In genomic region chr7:131409988-131410385, GRCm38 (mm10) we compare ENCODE assay signal across 7 mouse cellular contexts. TPM values are rescaled to one million over a fixed set of nuclear protein-coding genes. Genes with fewer than 3 reads are reported as not detected.
A peak's percentile ranks its signal among the peaks of the same experiment; 100 is the strongest.
DNase-seq lines count a peak whose midpoint lies in the region; ATAC-seq and TF ChIP-seq lines count a peak whose summit lies in the region.

No protein-coding gene starts in this region.

- H3K4me3 ChIP-seq in lung, embryonic 15.5 days, result peak overlapping the region; percentile 63
- peak overlapping the region; percentile 65 for H3K4me3 ChIP-seq in cortical plate, adult 2 months (ENCODE audit: insufficient read depth, low read length)
- peak overlapping the region; percentile 97 for H3K4me3 ChIP-seq in hindbrain, embryonic 12.5 days

- H3K4me1 ChIP-seq in lung, embryonic 15.5 days, result peaks cover 16% of the 10 kb centered on the region
- H3K4me1 ChIP-seq in cortical plate, adult 2 months (ENCODE audit: control insufficient read depth, insufficient read depth, low read length), result peaks cover 6% of the 10 kb centered on the region
- H3K4me1 ChIP-seq in hindbrain, embryonic 12.5 days, result peaks cover 19% of the 10 kb centered on the region

- no peak for TF ChIP-seq CTCF in cortical plate, adult 2 months (IDR thresholded peaks at IDR 0.05; ENCODE audit: extremely low read depth, insufficient read depth, low read length)

- no peaks in the 10 kb centered on the region for H3K27me3 ChIP-seq in lung, embryonic 15.5 days
- H3K27me3 ChIP-seq in hindbrain, embryonic 12.5 days, result no peaks in the 10 kb centered on the region

- H3K9ac ChIP-seq in lung, embryonic 15.5 days, result peak overlapping the region; percentile 72
- peak overlapping the region; percentile 94 for H3K9ac ChIP-seq in hindbrain, embryonic 12.5 days

- under 1% methylated on average over 38 of the region's 38 CpGs for WGBS in lung, embryonic 15.5 days
- under 1% methylated on average over 38 of the region's 38 CpGs for WGBS in hindbrain, embryonic 12.5 days

- H3K36me3 ChIP-seq in lung, embryonic 15.5 days, result 0 out of 2 replicates have a peak, but pooled peaks cover 2% of the 10 kb centered on the region
- H3K36me3 ChIP-seq in hindbrain, embryonic 12.5 days, result no peaks in the 10 kb centered on the region

- intact Hi-C loops in left cerebral cortex, postnatal 25 days (cut with DNase I), result no loop called here

- H3K4me2 ChIP-seq in lung, embryonic 15.5 days, result peak overlapping the region; percentile 79
- H3K4me2 ChIP-seq in hindbrain, embryonic 12.5 days (replicated peaks), result peak overlapping the region; percentile 67

- H3K27ac ChIP-seq in lung, embryonic 15.5 days, result peak overlapping the region; percentile 45
- H3K27ac ChIP-seq in cortical plate, adult 2 months (ENCODE audit: insufficient read depth, low read length), result peak overlapping the region; percentile 41
- peak overlapping the region; percentile 77 for H3K27ac ChIP-seq in hindbrain, embryonic 12.5 days

- ATAC-seq in lung, embryonic 15.5 days (ENCODE audit: borderline replicate concordance, extremely low read depth, low FRiP score, low TSS enrichment), result peak; percentile 49
- ATAC-seq in hindbrain, embryonic 12.5 days (ENCODE audit: low FRiP score), result peak; percentile 70
- ATAC-seq in megakaryocyte progenitor cell, adult 5-6 weeks (replicated peaks; ENCODE audit: poor library complexity), result peak; percentile 36

- no peaks in the 10 kb centered on the region for H3K9me3 ChIP-seq in lung, embryonic 15.5 days
- no peaks in the 10 kb centered on the region for H3K9me3 ChIP-seq in hindbrain, embryonic 12.5 days (replicated peaks)

- DNase-seq in lung, postnatal 14 days, result no peak
- DNase-seq in left cerebral cortex, postnatal 25 days (ENCODE audit: low spot score in 2 of 2), result no peak
- DNase-seq in adrenal gland, adult 2 months, result no peak

- no peak for TF ChIP-seq POLR2A in cortical plate, adult 2 months (IDR thresholded peaks at IDR 0.05; ENCODE audit: extremely low read depth, insufficient read depth, low read length)

RNA-seq across cellular contexts. Expression of gene Ikzf5, which starts 0.3 kb away (rescaled TPM):
- polyA plus RNA-seq in lung, embryonic 15.5 days (2015; fragmentation: Nextera tagmentation; extraction: Ambion mirVana), result 13.1 and 13.2 TPM in 2 replicates
- polyA plus RNA-seq in cortical plate, adult 2 months (2012; rRNA removed), result 17.8 and 18.4 TPM in 2 replicates
- polyA plus RNA-seq in hindbrain, embryonic 12.5 days (2016; fragmentation: Nextera tagmentation; extraction: Ambion mirVana), result 18.9 and 22.7 TPM in 2 replicates
- total RNA-seq in megakaryocyte progenitor cell, adult 5-6 weeks (2015), result 27.7 and 30.6 TPM in 2 replicates
- 25.3 and 31.2 TPM in 2 replicates for total RNA-seq in megakaryocyte progenitor cell, adult 5-6 weeks (2017)
- total RNA-seq in left cerebral cortex, postnatal 25 days (2021), result 10 to 100 TPM; 45.0 to 48.4 TPM
- 10 to 100 TPM; 36.8 to 37.2 TPM for total RNA-seq in adrenal gland, adult 2 months (2021)
- 7.4 and 7.9 TPM in 2 replicates for polyA plus RNA-seq in adrenal gland, adult 2 months (2012; rRNA removed)

RNA-seq across cellular contexts. Expression of gene Acadsb, which starts 0.4 kb away (rescaled TPM):
- 183 and 192 TPM in 2 replicates for polyA plus RNA-seq in lung, embryonic 15.5 days (2015; fragmentation: Nextera tagmentation; extraction: Ambion mirVana)
- polyA plus RNA-seq in cortical plate, adult 2 months (2012; rRNA removed), result 36.2 and 38.5 TPM in 2 replicates
- polyA plus RNA-seq in hindbrain, embryonic 12.5 days (2016; fragmentation: Nextera tagmentation; extraction: Ambion mirVana), result 107 and 111 TPM in 2 replicates
- 27.5 and 27.8 TPM in 2 replicates for total RNA-seq in megakaryocyte progenitor cell, adult 5-6 weeks (2015)
- 39.9 and 46.6 TPM in 2 replicates for total RNA-seq in megakaryocyte progenitor cell, adult 5-6 weeks (2017)
- total RNA-seq in left cerebral cortex, postnatal 25 days (2021), result 10 to 100 TPM; 76.1 to 79.3 TPM
- total RNA-seq in adrenal gland, adult 2 months (2021), result 100 to 1,000 TPM; 228 to 655 TPM
- 14.5 and 24.4 TPM in 2 replicates for polyA plus RNA-seq in adrenal gland, adult 2 months (2012; rRNA removed)

RNA-seq across cellular contexts. Expression of gene Pstk, which starts 39.0 kb away (rescaled TPM):
- polyA plus RNA-seq in lung, embryonic 15.5 days (2015; fragmentation: Nextera tagmentation; extraction: Ambion mirVana), result 64.3 and 64.8 TPM in 2 replicates
- 59.5 and 64.4 TPM in 2 replicates for polyA plus RNA-seq in cortical plate, adult 2 months (2012; rRNA removed)
- polyA plus RNA-seq in hindbrain, embryonic 12.5 days (2016; fragmentation: Nextera tagmentation; extraction: Ambion mirVana), result 54.8 and 56.5 TPM in 2 replicates
- total RNA-seq in megakaryocyte progenitor cell, adult 5-6 weeks (2015), result 31.2 and 36.4 TPM in 2 replicates
- 13.8 and 33.4 TPM in 2 replicates for total RNA-seq in megakaryocyte progenitor cell, adult 5-6 weeks (2017)
- 10 to 100 TPM; 49.1 to 53.5 TPM for total RNA-seq in left cerebral cortex, postnatal 25 days (2021)
- 10 to 100 TPM; 21.3 to 26.2 TPM for total RNA-seq in adrenal gland, adult 2 months (2021)
- 71.2 and 91.3 TPM in 2 replicates for polyA plus RNA-seq in adrenal gland, adult 2 months (2012; rRNA removed)

RNA-seq across cellular contexts. Expression of gene 2310057M21Rik, which starts 47.4 kb away (rescaled TPM):
- polyA plus RNA-seq in lung, embryonic 15.5 days (2015; fragmentation: Nextera tagmentation; extraction: Ambion mirVana), result 18.4 and 22.2 TPM in 2 replicates
- polyA plus RNA-seq in cortical plate, adult 2 months (2012; rRNA removed), result 14.2 and 15.2 TPM in 2 replicates
- polyA plus RNA-seq in hindbrain, embryonic 12.5 days (2016; fragmentation: Nextera tagmentation; extraction: Ambion mirVana), result 17.3 and 21.3 TPM in 2 replicates
- 11.0 and 21.7 TPM in 2 replicates for total RNA-seq in megakaryocyte progenitor cell, adult 5-6 weeks (2015)
- total RNA-seq in megakaryocyte progenitor cell, adult 5-6 weeks (2017), result 5.6 and 8.7 TPM in 2 replicates
- 10 to 100 TPM; 22.6 to 33.1 TPM for total RNA-seq in left cerebral cortex, postnatal 25 days (2021)
- total RNA-seq in adrenal gland, adult 2 months (2021), result 10 to 100 TPM; 13.0 to 13.1 TPM
- polyA plus RNA-seq in adrenal gland, adult 2 months (2012; rRNA removed), result 6.6 and 8.8 TPM in 2 replicates
